Mouse (Mus musculus) embryonic facial prominence, embryonic 13.5 days (tissue): Measurements from ENCODE around the gene Gtpbp1. TPM values are rescaled to one million over a fixed set of nuclear protein-coding genes. Genes with fewer than 3 reads are reported as not detected.

Experiments
- ATAC-seq: fragments of 200-750 bp; cut with Nextera tagmentation; 2 replicates; pipeline ENCODE4 v1.8.0; 2017; ENCODE audit warnings: low read depth; ENCODE audit not compliant: insufficient number of reproducible peaks, insufficient read depth, low FRiP score, low TSS enrichment
- H3K27ac ChIP-seq: fragments of 300-500 bp; sonication (generic); 2 replicates; pipeline ENCODE4 v1.5.1; 2015; ENCODE audit warnings: moderate library complexity, mild to moderate bottlenecking, inconsistent platforms
- H3K27me3 ChIP-seq: fragments of 300-500 bp; sonication (generic); 2 replicates; pipeline ENCODE4 v1.6.1; 2015; ENCODE audit warnings: mild to moderate bottlenecking, inconsistent platforms
- H3K36me3 ChIP-seq: fragments of 300-500 bp; sonication (generic); 2 replicates; pipeline ENCODE4 v1.6.1; 2015; ENCODE audit warnings: mild to moderate bottlenecking, inconsistent platforms
- H3K4me1 ChIP-seq: fragments of 300-500 bp; sonication (generic); 2 replicates; pipeline ENCODE4 v1.6.1; 2015; ENCODE audit warnings: inconsistent platforms
- H3K4me2 ChIP-seq: fragments of 300-500 bp; sonication (generic); 2 replicates; pipeline ENCODE4 v1.6.1; 2015; ENCODE audit warnings: moderate library complexity, mild to moderate bottlenecking, inconsistent platforms
- H3K4me3 ChIP-seq: fragments of 300-500 bp; sonication (generic); 2 replicates; pipeline ENCODE4 v1.5.1; 2015; ENCODE audit warnings: mild to moderate bottlenecking, inconsistent platforms
- H3K9ac ChIP-seq: fragments of 300-500 bp; sonication (generic); 2 replicates; pipeline ENCODE4 v1.6.1; 2015; ENCODE audit warnings: mild to moderate bottlenecking, inconsistent platforms
- H3K9me3 ChIP-seq: fragments of 300-500 bp; sonication (generic); 2 replicates; pipeline ENCODE4 v1.6.1; 2016; ENCODE audit warnings: inconsistent platforms
- WGBS: fragments of 180-500 bp; shearing (Covaris S2); methylation state at CpG from one replicate; pipeline ENCODE4 v1.1.7; 2015; ENCODE audit warnings: mixed read lengths; 5-methylcytosine and 5-hydroxymethylcytosine counted together
- polyA plus RNA-seq: library from polyadenylated mRNA; unstranded; fragments of >200 nt; fragmentation: Nextera tagmentation; extraction: Ambion mirVana; gene quantifications from 2 replicates; pipeline ENCODE4 v1.2.1, GENCODE M21; 2015

Gene Gtpbp1
- polyA plus RNA-seq = 39.8 and 42.2 TPM in 2 replicates

DNA sequence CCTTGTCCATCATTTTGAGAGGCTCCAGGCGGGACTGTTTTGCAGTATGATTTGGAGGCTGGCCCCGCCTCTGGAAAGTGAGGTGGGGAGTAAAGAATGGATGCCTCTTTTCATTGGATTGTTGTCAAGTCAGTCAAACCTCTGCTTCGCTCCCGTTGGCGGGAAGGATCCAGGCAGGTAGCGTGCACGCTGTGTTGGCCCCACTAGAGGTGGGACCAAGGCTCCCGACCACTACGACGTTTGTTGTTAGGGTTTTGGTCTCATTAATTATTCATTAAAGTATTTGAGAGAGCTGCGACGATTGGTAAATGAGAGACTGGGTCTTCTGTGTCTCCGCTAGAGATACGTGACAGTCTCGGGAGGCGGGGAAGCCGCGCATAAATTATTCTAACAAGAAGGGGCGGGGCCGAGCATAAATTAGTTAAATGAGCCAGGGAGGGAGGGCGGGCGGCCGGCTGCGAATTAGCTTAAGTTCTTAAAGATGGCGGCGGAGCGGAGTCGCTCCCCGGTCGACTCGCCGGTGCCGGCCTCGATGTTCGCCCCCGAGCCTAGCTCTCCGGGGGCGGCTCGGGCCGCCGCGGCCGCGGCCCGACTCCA, at the start of gene Gtpbp1:
Gene Gtpbp1, plus strand, starts transcription at position 420 of the 597 bp plus-strand sequence.
- Histone ChIP-seq H3K4me1 (peaks cover 45% of the 10 kb centered on the region), H3K9me3 (no peaks in the 10 kb centered on the region), H3K36me3 (peaks cover 12% of the 10 kb centered on the region), H3K4me3 (peak within 1 kb of the TSS; percentile 68), H3K27ac (peak within 1 kb of the TSS; percentile 83), H3K9ac (peak within 1 kb of the TSS; percentile 94), H3K4me2 (peak within 1 kb of the TSS; percentile 86), H3K27me3 (no peaks in the 10 kb centered on the region)
- peak; percentile 95 for ATAC-seq
- WGBS = under 1% methylated on average over 45 of the region's 45 CpGs

DNA sequence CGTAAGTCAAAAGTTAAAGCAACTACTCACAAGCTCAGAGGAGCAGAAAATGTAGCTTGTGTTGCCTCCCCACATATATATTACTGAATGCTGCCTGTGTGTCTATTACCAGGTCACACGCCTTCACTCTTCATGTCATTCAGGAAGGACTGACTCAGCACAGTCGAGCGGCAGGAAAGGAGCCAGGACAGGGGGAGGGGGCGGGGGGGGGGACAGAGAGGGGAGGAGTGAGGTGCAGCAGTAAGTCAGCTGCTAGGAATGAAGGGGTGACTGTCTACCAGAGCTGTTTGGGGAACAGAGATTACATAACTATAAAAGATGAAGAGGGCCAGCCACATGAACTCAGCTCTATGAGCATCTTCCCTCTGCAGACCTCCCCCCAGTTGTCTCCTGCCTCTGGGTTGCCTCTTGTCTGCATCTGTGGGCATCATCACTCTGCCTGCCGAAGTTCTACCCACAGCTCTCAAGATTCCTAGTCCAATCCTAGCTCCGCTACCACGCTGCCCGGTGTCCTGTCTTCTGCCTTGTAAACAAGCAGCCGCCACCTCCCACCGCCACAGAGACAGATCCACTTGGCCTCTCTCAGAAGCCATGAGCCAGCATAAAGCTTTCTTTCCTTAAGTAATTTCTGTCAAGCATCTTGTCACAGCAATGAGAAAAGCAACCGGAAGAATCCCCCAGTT, 49.4 kb upstream of the Gtpbp1 start:
- ATAC-seq = no peak
- WGBS = 56% methylated on average over 12 of the region's 12 CpGs
- Histone ChIP-seq H3K4me1 (peaks cover 8% of the 10 kb centered on the region; the same call in 1 of the 2 replicates), H3K9me3 (no peaks in the 10 kb centered on the region), H3K4me3 (no peak overlapping the region), H3K36me3 (peaks cover 32% of the 10 kb centered on the region), H3K9ac (0 out of 2 replicates have a peak overlapping the region, but pooled peaks have one; percentile 32), H3K27ac (no peak overlapping the region), H3K27me3 (no peaks in the 10 kb centered on the region), H3K4me2 (no peak overlapping the region)

DNA sequence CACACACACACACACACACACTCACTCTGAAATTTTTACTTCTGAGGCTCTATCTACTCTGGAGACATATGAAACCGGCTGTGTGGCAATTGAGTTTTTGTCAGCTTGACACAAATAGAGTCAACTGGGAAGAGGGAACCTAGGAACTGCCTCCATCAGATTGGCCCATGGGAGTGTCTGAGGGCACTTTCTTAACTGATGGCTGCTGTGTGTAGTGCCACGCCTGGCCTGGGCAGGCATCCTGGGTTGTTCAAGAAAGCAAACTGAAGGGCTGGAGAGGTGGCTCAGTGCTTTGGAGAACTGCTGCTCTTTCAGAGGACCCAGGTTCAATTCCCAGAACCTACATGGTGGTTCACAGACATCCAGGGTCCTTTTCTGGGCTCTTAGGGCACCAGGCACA, 45.2 kb upstream of the Gtpbp1 start:
- Histone ChIP-seq H3K4me3 (no peak overlapping the region), H3K27me3 (no peaks in the 10 kb centered on the region), H3K9me3 (no peaks in the 10 kb centered on the region), H3K4me1 (peaks cover 8% of the 10 kb centered on the region; the same call in 1 of the 2 replicates), H3K27ac (no peak overlapping the region), H3K36me3 (peaks cover 31% of the 10 kb centered on the region; the same call in 1 of the 2 replicates), H3K9ac (no peak overlapping the region), H3K4me2 (no peak overlapping the region)
- 76% methylated on average over 2 of the region's 2 CpGs for WGBS
- ATAC-seq = no peak

DNA sequence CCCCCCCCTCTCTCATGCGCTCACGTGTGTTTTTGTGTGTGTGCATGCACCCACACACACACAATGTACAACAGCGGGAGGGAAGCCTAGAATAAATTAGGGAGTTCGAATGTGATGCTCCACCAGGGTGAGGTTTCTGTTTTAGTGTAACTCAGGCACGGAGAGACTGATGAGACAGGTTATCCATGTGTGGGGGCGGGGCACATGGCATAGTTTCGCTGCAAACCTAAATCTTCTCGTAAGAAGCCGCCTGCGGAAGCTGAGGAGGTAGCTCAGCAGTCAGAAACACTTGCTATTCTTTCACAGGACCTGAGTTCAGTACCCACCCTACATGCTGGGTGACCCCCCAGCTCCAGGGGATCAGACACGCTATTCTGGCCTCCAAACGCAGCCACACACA, 42.5 kb upstream of the Gtpbp1 start:
- no peaks in the 10 kb centered on the region for H3K9me3 ChIP-seq
- no peaks in the 10 kb centered on the region for H3K27me3 ChIP-seq
- no peak for ATAC-seq
- no peaks in the 10 kb centered on the region for H3K4me1 ChIP-seq
- H3K27ac ChIP-seq = no peak overlapping the region
- whole genome bisulfite sequencing = 88% methylated on average over 12 of the region's 12 CpGs
- no peak overlapping the region for H3K9ac ChIP-seq
- H3K4me2 ChIP-seq = no peak overlapping the region
- H3K36me3 ChIP-seq = peaks cover 24% of the 10 kb centered on the region; the same call in 1 of the 2 replicates
- H3K4me3 ChIP-seq = no peak overlapping the region

DNA sequence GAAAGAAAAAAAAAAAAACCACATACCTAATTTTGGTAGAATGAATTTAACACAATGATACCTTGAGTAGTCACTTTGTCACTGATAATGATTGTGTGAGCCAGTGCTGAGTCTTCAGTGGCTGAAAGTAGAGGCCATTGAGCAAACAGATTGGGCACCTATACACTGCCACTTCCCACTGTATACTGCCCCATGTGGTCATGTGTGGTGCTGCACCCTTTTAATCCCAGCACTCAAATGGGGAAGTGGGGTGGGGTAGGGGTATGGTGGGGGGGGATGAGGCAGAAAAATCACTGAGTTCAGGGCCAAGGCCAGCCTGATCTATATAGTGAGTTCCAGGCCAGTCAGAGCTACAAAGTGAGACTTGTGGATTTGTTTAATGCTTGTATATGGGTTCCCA, 40.1 kb upstream of the Gtpbp1 start:
- H3K27me3 ChIP-seq = no peaks in the 10 kb centered on the region
- H3K36me3 ChIP-seq = peaks cover 18% of the 10 kb centered on the region; the same call in 1 of the 2 replicates
- no peak overlapping the region for H3K9ac ChIP-seq
- H3K9me3 ChIP-seq = no peaks in the 10 kb centered on the region
- no peak overlapping the region for H3K4me3 ChIP-seq
- ATAC-seq = no peak
- H3K27ac ChIP-seq = no peak overlapping the region
- H3K4me1 ChIP-seq = no peaks in the 10 kb centered on the region
- no peak overlapping the region for H3K4me2 ChIP-seq

DNA sequence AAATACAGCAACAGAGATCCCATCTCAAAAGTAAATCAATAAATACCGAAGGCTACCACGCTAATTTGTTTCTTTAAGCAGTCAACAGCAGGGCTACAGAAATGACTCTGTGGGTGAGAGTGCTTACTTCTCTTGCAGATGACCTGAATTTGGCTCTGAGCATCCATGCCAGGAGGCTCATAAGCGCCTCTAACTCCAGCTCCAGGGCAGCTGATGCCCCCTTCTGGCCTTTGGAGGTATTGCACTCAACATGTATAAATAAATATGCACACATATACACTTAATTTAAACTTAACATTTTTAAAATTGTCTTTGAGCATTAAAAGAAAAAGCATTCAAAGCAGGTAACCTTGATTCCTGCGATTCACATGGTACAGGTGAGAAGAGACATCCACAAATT, 39.2 kb upstream of the Gtpbp1 start:
- no peaks in the 10 kb centered on the region for H3K9me3 ChIP-seq
- H3K4me3 ChIP-seq = no peak overlapping the region
- 71% methylated on average over 4 of the region's 4 CpGs for WGBS
- ATAC-seq = no peak
- H3K4me1 ChIP-seq = no peaks in the 10 kb centered on the region
- peaks cover 18% of the 10 kb centered on the region; the same call in 1 of the 2 replicates for H3K36me3 ChIP-seq
- no peak overlapping the region for H3K4me2 ChIP-seq
- H3K27me3 ChIP-seq = no peaks in the 10 kb centered on the region
- no peak overlapping the region for H3K9ac ChIP-seq
- no peak overlapping the region for H3K27ac ChIP-seq

DNA sequence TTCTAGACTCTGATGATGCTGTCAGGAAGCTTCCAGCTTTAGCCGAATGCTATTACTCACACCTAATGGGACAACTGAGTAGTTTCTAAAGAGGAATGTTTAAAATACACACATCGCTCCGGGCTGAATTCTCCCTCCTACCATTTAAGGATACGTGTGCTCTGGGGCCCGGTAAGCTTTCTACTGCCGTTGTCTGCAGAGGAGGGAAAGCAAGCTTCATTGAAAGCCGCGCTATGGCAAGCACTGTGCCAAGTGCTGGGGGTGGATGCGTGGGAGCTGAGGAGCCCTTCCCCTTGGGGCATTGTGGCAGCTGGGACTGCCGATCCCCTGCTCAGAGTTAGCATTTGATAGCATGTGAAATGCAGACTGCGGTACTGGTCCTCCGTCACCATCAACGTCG, 34.2 kb upstream of the Gtpbp1 start:
- no peaks in the 10 kb centered on the region for H3K9me3 ChIP-seq
- H3K36me3 ChIP-seq = 0 out of 2 replicates have a peak, but pooled peaks cover 3% of the 10 kb centered on the region
- H3K27me3 ChIP-seq = no peaks in the 10 kb centered on the region
- no peak overlapping the region for H3K9ac ChIP-seq
- no peak for ATAC-seq
- H3K27ac ChIP-seq = no peak overlapping the region
- H3K4me1 ChIP-seq = peaks cover 9% of the 10 kb centered on the region
- H3K4me2 ChIP-seq = no peak overlapping the region
- H3K4me3 ChIP-seq = no peak overlapping the region
- 91% methylated on average over 14 of the region's 14 CpGs for WGBS

DNA sequence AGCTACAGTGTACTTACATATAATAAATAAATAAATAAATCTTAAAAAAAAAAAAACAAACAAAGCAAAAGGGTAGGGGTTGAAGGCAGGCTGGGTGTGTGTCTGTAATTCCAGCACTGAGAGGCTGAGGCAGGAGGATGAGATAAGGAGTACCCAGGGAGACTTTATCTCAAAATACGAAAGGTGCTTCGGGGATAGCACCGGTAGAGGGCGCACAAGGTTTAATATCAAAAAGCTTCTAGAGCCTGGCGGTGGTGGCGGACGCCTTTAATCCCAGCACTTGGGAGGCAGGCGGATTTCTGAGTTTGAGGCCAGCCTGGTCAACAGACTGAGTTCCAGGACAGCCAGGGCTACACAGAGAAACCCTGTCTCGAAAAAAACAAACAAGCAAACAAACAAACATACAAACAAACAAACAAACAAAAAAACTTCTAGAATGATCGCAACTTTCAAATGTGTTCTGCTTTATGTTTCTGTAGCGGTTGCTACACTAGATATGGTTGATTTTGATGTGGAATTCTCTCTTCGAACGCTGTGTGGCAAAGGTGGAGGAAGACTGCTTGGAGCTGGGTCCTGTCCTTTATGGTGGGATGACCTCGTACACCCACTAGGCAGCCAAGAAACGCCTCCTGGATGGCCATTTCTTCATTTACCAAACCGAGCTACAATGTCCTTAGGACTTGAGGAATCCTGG, 32.7 kb upstream of the Gtpbp1 start:
- ATAC-seq = no peak
- H3K4me1 ChIP-seq = peaks cover 9% of the 10 kb centered on the region
- H3K4me2 ChIP-seq = peak overlapping the region; percentile 91
- no peaks in the 10 kb centered on the region for H3K9me3 ChIP-seq
- peak overlapping the region; percentile 81 for H3K9ac ChIP-seq
- 5% methylated on average over 16 of the region's 16 CpGs for WGBS
- H3K4me3 ChIP-seq = peak overlapping the region; percentile 58
- peaks cover 16% of the 10 kb centered on the region for H3K36me3 ChIP-seq
- no peaks in the 10 kb centered on the region for H3K27me3 ChIP-seq
- peak overlapping the region; percentile 91 for H3K27ac ChIP-seq

DNA sequence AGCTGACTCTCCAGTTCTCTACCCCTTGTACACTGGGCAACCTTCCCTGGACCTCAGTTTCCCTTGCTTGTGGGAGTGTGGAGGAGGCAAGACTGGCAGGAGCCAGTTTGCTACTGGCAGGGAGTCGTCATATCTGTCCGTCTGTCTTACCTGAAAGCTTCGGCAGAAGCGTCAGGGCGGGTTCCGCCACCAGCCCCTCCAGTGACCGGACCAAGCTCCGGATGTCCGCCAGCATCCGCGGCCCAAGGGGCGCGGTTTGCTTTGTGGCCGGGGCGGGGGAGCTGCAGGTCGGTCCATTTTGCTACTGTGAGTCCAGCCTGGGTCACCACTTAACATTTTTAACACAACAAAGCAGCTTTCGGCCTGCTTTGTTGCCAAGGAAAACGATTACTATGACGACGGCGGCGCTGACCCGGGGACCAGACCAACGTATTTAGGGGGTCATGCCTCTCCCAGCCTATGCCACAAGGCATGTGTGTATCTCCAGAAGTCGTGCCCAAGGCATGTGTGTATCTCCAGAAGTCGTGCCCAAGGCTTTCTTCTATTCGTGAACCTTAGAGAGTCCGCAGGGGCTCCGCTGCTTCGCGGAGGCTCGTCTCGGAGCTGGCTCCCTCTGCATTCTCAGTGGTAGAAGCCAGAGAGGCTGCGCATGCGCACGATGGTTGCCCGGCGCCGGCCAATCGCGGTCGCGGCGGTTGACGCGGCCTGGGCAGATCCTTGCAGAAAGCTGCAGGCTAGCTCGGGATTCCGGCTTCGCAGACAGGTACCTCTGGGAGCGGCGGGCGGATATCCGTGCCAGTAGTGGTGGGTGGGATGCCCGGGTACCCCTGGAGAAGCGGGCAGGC, 31.9 kb upstream of the Gtpbp1 start, which contains the start of the genes Fam227a and Cby1:
Gene Fam227a, minus strand, starts transcription at position 426 of the 845 bp plus-strand sequence.
Gene Cby1, plus strand, starts transcription at position 669 of the 845 bp plus-strand sequence.
- peak within 1 kb of the TSS; percentile 81 for H3K9ac ChIP-seq
- H3K9me3 ChIP-seq = no peaks in the 10 kb centered on the region
- WGBS = under 1% methylated on average over 55 of the region's 55 CpGs
- H3K27ac ChIP-seq = peak within 1 kb of the TSS; percentile 91
- peak within 1 kb of the TSS; percentile 58 for H3K4me3 ChIP-seq
- peak; percentile 84 for ATAC-seq
- peaks cover 23% of the 10 kb centered on the region for H3K36me3 ChIP-seq
- peaks cover 9% of the 10 kb centered on the region for H3K4me1 ChIP-seq
- no peaks in the 10 kb centered on the region for H3K27me3 ChIP-seq
- H3K4me2 ChIP-seq = peak within 1 kb of the TSS; percentile 91

DNA sequence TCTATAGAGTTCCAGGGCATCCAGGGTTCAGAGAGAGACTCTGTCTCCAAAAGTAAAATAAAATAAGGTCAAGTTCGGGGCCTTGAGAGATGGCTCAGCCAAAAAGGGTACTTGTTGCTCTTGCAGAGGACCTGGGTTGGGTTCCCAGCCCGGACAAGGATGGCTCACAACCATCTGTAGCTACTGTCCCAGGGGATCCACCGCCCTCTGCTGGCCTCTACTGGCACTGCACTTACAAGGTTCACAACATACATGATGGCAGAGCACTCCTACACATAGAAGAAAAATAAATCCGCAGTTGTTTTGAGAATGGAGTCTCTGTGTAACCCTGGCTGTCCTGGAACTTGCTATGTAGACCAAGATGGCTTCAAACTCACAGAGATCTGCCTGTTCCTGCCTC, 28.8 kb upstream of the Gtpbp1 start:
- Histone ChIP-seq H3K36me3 (peaks cover 41% of the 10 kb centered on the region), H3K4me3 (no peak overlapping the region), H3K4me1 (peaks cover 9% of the 10 kb centered on the region), H3K9ac (no peak overlapping the region), H3K4me2 (no peak overlapping the region), H3K27ac (no peak overlapping the region), H3K27me3 (no peaks in the 10 kb centered on the region), H3K9me3 (no peaks in the 10 kb centered on the region)
- no peak for ATAC-seq
- 74% methylated on average over 4 of the region's 4 CpGs for WGBS

DNA sequence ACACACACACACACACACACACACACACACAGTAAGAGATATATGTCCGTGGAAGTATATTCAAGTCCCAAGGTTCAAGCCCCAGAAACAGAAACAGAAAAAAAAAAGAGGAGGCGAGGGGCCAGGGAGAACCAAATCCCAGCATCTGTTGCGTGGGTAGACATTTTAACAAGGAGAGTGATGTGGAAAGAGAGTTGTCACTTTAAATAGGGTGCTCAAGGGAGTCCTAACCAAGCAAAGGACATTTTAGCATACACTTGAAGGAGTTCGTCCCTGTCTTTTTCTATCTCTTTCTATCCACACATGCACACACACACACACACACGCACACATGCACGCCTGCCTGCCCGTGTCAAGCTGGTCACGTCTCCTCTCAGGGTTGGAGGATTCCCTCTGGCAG, 26.0 kb upstream of the Gtpbp1 start:
- H3K27ac ChIP-seq = no peak overlapping the region
- H3K27me3 ChIP-seq = no peaks in the 10 kb centered on the region
- WGBS = 89% methylated on average over 8 of the region's 8 CpGs
- H3K4me3 ChIP-seq = no peak overlapping the region
- ATAC-seq = no peak
- peaks cover 54% of the 10 kb centered on the region for H3K36me3 ChIP-seq
- no peaks in the 10 kb centered on the region for H3K9me3 ChIP-seq
- H3K4me1 ChIP-seq = peaks cover 3% of the 10 kb centered on the region
- no peak overlapping the region for H3K4me2 ChIP-seq
- H3K9ac ChIP-seq = no peak overlapping the region
